Mouse (Mus musculus) hindbrain, embryonic 13.5 days (tissue): ENCODE data around the gene Atxn3. TPM values are rescaled to one million over a fixed set of nuclear protein-coding genes. Genes with fewer than 3 reads are reported as not detected.
A peak's percentile ranks its signal among the peaks of the same experiment; 100 is the strongest.
"Not testable (repeated sequence)": the region's sequence is repeated elsewhere in the genome, so short reads cannot be mapped to it uniquely, and the experiment has no call there.

Experiments used
- ATAC-seq: fragments of 200-750 bp; cut with Nextera tagmentation; 2 replicates; pipeline ENCODE4 v1.8.0; 2017; ENCODE audit warnings: moderate TSS enrichment; ENCODE audit not compliant: low FRiP score
- H3K27ac ChIP-seq: fragments of 300-500 bp; sonication (generic); 2 replicates; pipeline ENCODE4 v1.5.1; 2015; ENCODE audit warnings: inconsistent platforms, mild to moderate bottlenecking, moderate library complexity
- H3K27me3 ChIP-seq: fragments of 300-500 bp; sonication (generic); 2 replicates; pipeline ENCODE4 v1.6.1; 2015; ENCODE audit warnings: mild to moderate bottlenecking, inconsistent platforms
- H3K36me3 ChIP-seq: fragments of 300-500 bp; sonication (generic); 2 replicates; pipeline ENCODE4 v1.6.1; 2015; ENCODE audit warnings: mild to moderate bottlenecking, inconsistent platforms
- H3K4me1 ChIP-seq: fragments of 300-500 bp; sonication (generic); replicated peaks from 2 replicates; pipeline ENCODE4 v1.6.1; 2015; ENCODE audit warnings: inconsistent platforms
- H3K4me2 ChIP-seq: fragments of 300-500 bp; sonication (generic); 2 replicates; pipeline ENCODE4 v1.6.1; 2015; ENCODE audit warnings: inconsistent platforms, mild to moderate bottlenecking, moderate library complexity
- H3K4me3 ChIP-seq: fragments of 300-500 bp; sonication (generic); 2 replicates; pipeline ENCODE4 v1.5.1; 2015; ENCODE audit warnings: mild to moderate bottlenecking, inconsistent platforms
- H3K9ac ChIP-seq: fragments of 300-500 bp; sonication (generic); 2 replicates; pipeline ENCODE4 v1.6.1; 2015; ENCODE audit warnings: mild to moderate bottlenecking, inconsistent platforms
- H3K9me3 ChIP-seq: fragments of 300-500 bp; sonication (generic); 2 replicates; pipeline ENCODE4 v1.6.1; 2016; ENCODE audit warnings: inconsistent platforms
- WGBS: fragments of 180-500 bp; shearing (Covaris S2); methylation state at CpG from one replicate; pipeline ENCODE4 v1.1.7; 2015; 5-methylcytosine and 5-hydroxymethylcytosine counted together
- polyA plus RNA-seq: library from polyadenylated mRNA; unstranded; fragments of >200 nt; fragmentation: Nextera tagmentation; extraction: Ambion mirVana; gene quantifications from 2 replicates; pipeline ENCODE4 v1.2.1, GENCODE M21; 2015

Gene Atxn3
- polyA plus RNA-seq, 1 experiment from 2014 or later: 13.7 TPM

DNA sequence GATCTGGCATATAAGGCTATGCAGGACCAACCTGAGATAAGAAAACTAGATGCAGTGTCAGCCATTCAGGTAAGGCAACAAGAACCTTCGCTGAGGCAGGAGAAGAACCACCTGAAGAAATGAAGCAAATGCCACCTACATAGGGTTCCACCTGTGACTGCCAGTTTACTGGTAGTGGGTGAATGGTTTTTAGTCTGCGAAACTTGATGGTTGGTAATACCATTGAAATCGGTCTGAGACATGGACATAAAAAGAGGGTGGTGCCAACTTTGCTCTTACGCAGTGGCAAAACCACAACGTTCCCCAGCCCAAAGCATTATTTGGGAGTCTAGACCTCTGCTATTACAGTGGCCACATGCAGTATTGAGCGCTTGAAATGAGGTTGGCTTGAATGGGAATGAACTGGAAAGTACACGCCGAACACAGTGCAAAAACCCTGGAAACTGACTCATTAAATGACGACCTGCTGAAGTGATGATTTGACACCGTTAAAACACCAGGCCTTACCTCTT is 19.4 kb upstream of the Atxn3 start:
- peak overlapping the region; percentile 82 for H3K4me2 ChIP-seq
- ATAC-seq: no peak
- peaks cover 2% of the 10 kb centered on the region for H3K36me3 ChIP-seq
- 0 out of 2 replicates have a peak overlapping the region, but pooled peaks have one; percentile 7 for H3K4me3 ChIP-seq
- WGBS: 94% methylated on average over 10 of the region's 10 CpGs
- no peaks in the 10 kb centered on the region for H3K27me3 ChIP-seq
- H3K27ac ChIP-seq: no peak overlapping the region
- peaks cover 37% of the 10 kb centered on the region for H3K4me1 ChIP-seq
- H3K9me3 ChIP-seq: no peaks in the 10 kb centered on the region
- no peak overlapping the region for H3K9ac ChIP-seq

DNA sequence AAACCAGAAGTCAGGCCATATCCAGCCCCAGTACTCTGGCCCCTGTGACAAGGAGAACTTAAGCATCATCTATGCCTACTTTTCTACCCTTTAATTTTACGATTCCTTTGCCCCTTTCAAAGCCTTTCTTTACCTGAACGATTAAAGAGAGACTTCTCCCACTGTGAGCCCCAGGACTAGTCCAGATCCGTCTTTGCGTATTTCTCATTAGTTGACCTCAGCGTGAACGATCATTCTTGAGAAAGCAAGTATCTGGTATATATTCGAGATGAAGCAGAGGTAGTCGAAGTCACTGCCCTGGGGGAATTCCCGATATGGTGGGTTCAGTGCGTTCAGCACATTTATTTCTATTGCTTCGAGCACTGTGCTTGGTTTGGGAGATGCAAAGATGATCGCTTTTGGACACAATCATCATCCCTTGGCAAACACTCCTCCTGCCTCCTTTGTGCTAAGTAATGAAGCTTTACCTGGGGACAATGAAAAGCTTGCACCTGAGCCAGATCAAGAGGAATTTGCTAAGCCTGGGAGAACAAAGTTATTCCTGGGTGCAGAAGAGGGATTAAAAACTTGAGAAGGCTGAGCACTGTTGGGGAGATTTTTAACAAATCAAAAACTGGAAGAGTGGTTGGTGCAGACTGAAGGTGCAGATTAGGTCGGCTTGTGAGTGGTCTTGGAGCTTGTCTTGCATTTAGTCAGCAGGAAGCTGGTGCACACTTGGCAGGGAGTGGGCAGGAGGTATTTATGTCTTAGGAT is 18.8 kb upstream of the Atxn3 start:
- Histone ChIP-seq H3K4me1 (peaks cover 37% of the 10 kb centered on the region), H3K27me3 (no peaks in the 10 kb centered on the region), H3K36me3 (peaks cover 3% of the 10 kb centered on the region), H3K9ac (peak overlapping the region; percentile 96), H3K27ac (peak overlapping the region; percentile 94), H3K4me2 (peak overlapping the region; percentile 82), H3K4me3 (peak overlapping the region; percentile 87), H3K9me3 (no peaks in the 10 kb centered on the region)
- ATAC-seq: no peak
- WGBS: 26% methylated on average over 13 of the region's 13 CpGs

DNA sequence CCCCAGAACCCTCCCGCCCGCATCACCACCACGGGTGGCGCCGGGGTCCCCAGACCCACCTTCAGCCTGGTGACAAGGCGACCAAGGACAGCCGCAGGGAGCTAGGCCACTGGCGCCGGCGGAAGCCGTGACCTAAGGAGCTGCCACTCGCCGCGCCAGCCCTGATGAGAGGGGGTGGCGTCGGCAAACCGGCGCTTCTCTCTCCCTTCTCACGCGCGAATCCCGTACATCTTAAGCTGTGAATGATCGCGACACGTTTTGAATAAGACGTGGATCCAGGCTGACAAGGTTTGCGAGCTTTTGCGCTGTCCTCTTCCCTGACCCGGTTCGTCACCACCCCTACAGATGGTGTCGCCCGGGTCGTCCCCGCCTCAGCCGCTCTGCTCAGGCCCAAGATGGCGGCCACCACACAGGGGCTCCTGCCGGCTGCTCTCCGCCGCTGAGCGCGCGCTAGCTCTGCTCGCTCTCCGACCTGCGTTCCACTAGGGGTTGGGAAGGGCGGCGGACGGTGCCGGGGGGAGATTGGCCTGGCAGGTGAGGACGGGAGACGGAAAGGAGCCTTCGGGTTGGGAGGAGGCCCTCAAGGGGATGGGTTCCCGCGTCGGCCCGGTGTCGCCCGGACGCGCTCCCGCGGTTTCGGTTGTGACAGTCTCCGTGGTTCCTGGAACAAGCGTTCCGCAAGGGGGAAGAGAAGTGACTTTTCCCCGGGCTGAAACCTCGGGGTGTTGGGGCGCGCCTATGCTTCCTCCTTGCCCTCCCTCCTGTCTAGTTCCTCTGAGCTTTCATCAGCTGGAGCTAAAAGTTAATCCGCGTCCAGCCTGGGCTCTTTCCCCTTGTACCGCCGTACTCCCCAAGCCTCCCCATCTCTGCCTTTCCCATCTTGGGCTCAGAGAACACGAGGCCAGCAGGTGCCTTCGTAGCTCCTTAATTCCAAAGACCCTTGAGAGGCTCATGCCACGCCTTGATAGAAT is 17.8 kb upstream of the Atxn3 start, which contains the start of gene Cpsf2:
Gene Cpsf2 (plus strand): TSS at position 388 of the 971 bp plus-strand sequence.
- peak within 1 kb of the TSS; percentile 82 for H3K4me2 ChIP-seq
- H3K4me3 ChIP-seq: peak within 1 kb of the TSS; percentile 87
- under 1% methylated on average over 76 of the region's 77 CpGs for WGBS
- peak within 1 kb of the TSS; percentile 96 for H3K9ac ChIP-seq
- H3K27ac ChIP-seq: peak within 1 kb of the TSS; percentile 94
- no peaks in the 10 kb centered on the region for H3K27me3 ChIP-seq
- peaks cover 37% of the 10 kb centered on the region for H3K4me1 ChIP-seq
- H3K36me3 ChIP-seq: peaks cover 3% of the 10 kb centered on the region
- peak; percentile 98 for ATAC-seq
- H3K9me3 ChIP-seq: no peaks in the 10 kb centered on the region

DNA sequence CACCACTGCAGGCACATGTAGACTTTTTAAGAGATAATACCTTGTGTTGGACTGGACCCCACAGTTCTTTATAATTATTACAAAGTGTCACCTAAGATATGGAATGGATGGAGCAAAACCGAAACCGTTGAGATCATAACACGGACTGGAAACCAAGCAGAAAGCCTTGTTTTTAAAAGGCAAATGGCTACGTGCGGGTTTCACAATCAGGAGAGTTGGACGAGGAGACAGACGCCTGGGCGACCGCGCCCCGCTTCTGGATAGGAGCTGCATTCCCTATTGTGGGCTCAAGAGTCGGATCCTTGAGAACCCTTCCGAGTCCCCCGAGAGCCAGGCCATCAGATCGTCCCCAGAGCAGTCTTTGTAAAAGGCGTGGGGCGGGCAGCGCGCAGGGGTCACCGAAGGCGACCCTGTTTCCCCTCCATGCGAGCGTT is 17.1 kb upstream of the Atxn3 start:
- Histone ChIP-seq H3K4me1 (peaks cover 37% of the 10 kb centered on the region), H3K4me3 (peak overlapping the region; percentile 87), H3K9me3 (no peaks in the 10 kb centered on the region), H3K4me2 (peak overlapping the region; percentile 82), H3K9ac (peak overlapping the region; percentile 96), H3K36me3 (peaks cover 3% of the 10 kb centered on the region), H3K27ac (peak overlapping the region; percentile 94), H3K27me3 (no peaks in the 10 kb centered on the region)
- ATAC-seq: peak; percentile 69
- WGBS: 0% methylated on average over 23 of the region's 23 CpGs

DNA sequence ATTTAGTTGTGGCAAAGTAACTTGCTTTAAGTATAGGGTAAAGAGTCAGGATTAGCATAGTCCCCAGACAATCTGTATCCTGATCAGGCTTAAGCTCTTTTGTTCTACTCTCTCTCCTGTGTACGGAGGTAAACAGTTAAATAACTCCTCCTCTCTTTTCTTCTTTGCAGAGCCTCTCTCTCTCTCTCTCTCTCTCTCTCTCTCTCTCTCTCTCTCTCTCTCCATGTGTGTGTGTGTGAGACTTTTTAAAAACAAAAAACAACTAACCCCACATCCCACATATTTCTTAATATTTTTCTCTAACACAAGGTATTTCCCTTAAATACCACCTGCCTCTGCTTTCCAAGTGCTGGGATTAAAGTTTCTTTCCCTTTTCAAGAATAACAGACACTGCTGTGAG is 16.5 kb upstream of the Atxn3 start:
- no peak for ATAC-seq
- peak overlapping the region; percentile 96 for H3K9ac ChIP-seq

DNA sequence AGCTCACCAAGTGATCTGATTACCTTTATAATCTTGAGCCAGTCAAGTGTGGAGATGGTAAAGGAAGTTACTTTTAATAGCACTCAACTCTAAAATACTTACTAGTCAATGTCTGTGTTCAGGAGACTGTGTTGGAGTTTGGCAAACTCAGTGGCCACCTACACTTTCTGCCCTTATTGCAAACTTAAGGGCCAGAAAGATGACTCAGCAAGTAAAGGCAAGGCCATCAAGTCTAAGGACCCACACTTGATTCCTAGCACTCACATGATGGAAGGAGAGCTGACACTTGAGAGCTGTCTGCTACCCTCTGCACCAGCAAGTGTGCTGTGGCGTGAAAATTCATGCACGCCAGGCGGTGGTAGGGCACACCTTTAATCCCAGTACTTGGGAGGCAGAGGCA is 14.2 kb upstream of the Atxn3 start:
- no peak overlapping the region for H3K4me3 ChIP-seq
- ATAC-seq: no peak
- 95% methylated on average over 3 of the region's 3 CpGs for WGBS

More for the DNA sequence above, 16.5 kb upstream of the Atxn3 start:
- Histone ChIP-seq H3K27ac (peak overlapping the region; percentile 94), H3K4me2 (peak overlapping the region; percentile 82), H3K36me3 (peaks cover 3% of the 10 kb centered on the region), H3K4me3 (peak overlapping the region; percentile 87), H3K9me3 (no peaks in the 10 kb centered on the region), H3K27me3 (no peaks in the 10 kb centered on the region), H3K4me1 (peaks cover 37% of the 10 kb centered on the region)
- WGBS: 9% methylated on average over 1 of the region's 1 CpGs

DNA sequence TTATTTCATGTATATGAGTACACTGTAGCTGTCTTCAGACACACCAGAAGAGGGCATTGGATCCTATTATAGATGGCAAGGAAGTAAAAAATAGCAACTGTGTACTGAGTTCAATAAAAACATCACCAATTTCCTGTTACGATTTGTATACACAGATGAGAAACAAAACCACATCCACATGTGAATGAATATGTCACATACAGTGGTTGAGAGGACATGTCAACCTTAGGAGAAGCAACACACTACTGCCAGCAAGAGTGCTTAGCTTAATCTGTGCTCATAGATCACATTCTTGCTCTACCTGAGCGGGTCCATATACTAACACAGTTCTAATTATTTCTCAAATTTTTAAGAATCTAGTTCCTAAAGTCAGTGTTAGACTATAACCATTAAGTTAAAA is 13.3 kb upstream of the Atxn3 start:
- Histone ChIP-seq H3K4me1 (peaks cover 17% of the 10 kb centered on the region), H3K27ac (no peak overlapping the region), H3K27me3 (no peaks in the 10 kb centered on the region), H3K9me3 (no peaks in the 10 kb centered on the region), H3K9ac (no peak overlapping the region), H3K4me3 (no peak overlapping the region), H3K4me2 (no peak overlapping the region), H3K36me3 (peaks cover 24% of the 10 kb centered on the region)
- 95% methylated on average over 2 of the region's 2 CpGs for WGBS
- no peak for ATAC-seq

More for the DNA sequence above, 14.2 kb upstream of the Atxn3 start:
- Histone ChIP-seq H3K36me3 (peaks cover 17% of the 10 kb centered on the region), H3K4me2 (no peak overlapping the region), H3K9ac (no peak overlapping the region), H3K27ac (no peak overlapping the region), H3K9me3 (no peaks in the 10 kb centered on the region), H3K4me1 (peaks cover 26% of the 10 kb centered on the region), H3K27me3 (no peaks in the 10 kb centered on the region)

DNA sequence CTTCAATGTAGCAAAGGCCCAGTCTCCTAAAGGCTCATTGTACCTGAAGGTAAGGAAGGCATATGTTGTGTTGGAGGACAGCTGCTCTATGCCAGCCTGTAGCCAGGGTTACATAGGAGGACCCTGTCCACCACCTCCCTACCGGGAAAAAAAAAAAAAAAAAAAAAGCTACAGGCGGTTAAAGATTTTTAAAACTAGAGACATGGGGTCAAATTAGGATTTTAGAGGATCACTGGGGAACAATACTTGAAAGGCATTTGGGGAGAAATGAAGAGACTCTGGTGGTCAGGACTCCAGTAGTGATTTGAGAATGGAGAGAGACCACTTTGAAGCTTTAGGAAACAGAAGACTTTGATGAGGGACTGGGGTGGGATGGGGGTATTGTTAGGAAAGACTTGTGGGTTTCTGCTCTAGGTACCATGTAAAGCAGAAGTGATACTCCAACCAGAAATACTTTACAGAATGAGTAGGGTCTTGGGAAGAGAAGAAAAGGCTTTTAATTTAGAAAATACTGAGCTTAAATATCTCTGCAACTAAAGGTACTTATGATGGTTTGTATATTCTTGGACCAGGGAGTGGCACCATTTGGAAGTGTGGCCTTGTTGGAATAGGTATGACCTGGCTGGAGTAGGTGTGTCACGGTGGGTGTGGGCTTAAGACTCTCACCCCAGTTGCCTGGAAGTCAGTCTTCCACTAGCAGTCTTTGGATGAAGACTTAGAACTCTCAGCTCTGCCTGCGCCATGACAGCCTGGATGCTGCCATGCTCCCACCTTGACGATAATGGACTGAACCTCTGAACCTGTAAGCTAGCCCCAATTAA is 1.1 kb upstream of the Atxn3 start:
- not testable (repeated sequence) for H3K27me3 ChIP-seq, H3K36me3 ChIP-seq, H3K9me3 ChIP-seq, H3K4me3 ChIP-seq, H3K9ac ChIP-seq, H3K27ac ChIP-seq, ATAC-seq
- Histone ChIP-seq H3K4me2 (peak overlapping the region; percentile 28), H3K4me1 (peaks cover 17% of the 10 kb centered on the region)
- 93% methylated on average over 5 of the region's 5 CpGs for WGBS

DNA sequence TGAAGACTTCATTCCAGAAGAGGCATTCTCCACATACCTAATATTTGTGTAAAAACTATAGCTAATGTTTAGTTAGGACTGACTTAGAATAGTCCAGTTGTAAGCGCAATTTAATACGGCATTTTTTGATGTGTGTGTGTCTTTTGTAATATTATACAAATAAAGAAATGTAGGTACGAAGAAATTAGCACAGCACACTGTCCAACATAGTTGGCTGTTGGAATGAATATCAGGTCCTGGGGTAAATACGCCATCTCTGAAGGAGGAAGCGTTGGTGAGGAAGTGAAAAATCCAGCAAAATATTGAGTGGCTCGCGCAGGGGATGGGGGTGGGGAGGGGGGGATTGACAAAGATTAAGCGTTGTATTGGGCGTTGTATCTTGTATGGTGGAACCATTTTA is 510 bp upstream of the Atxn3 start:
- Histone ChIP-seq H3K36me3 (no peaks in the 10 kb centered on the region), H3K4me1 (peaks cover 17% of the 10 kb centered on the region), H3K9me3 (no peaks in the 10 kb centered on the region), H3K27me3 (no peaks in the 10 kb centered on the region), H3K27ac (no peak overlapping the region), H3K9ac (no peak overlapping the region), H3K4me2 (peak overlapping the region; percentile 28), H3K4me3 (peak overlapping the region; percentile 87)
- WGBS: 59% methylated on average over 9 of the region's 9 CpGs
- peak; percentile 11; the same call in 1 of the 2 replicates for ATAC-seq

DNA sequence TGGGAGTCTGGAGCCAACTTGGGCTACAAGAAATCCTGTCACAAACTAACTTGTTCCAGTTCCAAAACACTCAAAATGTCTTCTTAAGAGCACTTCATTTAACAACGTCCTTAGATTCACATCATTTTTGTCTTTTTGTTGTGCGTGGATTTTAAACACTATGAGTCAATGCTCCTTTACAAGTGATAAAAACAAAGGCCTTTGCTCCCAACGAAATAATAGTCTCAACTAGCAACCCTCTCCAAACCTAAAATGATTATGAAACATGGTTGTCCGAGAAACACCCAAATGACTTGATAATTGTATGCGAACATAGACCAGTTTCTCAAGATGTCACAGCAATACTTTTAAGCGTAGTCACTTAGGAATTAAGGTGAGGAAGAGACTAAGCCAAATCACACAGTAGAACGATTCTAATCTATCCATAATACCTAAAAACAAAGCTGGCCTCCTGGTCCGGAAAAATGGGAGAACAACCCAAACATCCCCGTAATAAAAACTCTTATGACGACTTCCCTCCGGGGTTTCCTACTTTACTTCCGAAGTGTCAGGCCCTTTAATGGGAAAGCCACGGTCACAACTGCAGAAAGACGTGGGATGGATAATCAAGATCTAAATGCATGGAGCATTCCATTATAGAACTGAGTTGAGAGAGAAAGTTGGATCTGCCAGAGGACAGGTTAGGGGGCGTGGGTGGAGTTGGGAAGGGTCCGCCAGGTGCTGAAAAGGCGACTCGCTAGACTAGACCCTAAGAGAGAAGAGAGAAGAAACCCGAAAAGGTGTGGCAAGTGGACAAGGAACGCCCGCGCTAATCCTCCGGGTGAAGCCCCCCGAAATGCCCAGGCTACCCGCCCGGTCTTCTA is 736 bp downstream of the Atxn3 start:
- Histone ChIP-seq H3K4me3 (peak overlapping the region; percentile 87), H3K27me3 (no peaks in the 10 kb centered on the region), H3K9me3 (no peaks in the 10 kb centered on the region), H3K36me3 (no peaks in the 10 kb centered on the region), H3K27ac (peak overlapping the region; percentile 83), H3K4me2 (peak overlapping the region; percentile 73), H3K4me1 (peaks cover 17% of the 10 kb centered on the region), H3K9ac (peak overlapping the region; percentile 87)
- no peak for ATAC-seq
- WGBS: 13% methylated on average over 26 of the region's 26 CpGs

DNA sequence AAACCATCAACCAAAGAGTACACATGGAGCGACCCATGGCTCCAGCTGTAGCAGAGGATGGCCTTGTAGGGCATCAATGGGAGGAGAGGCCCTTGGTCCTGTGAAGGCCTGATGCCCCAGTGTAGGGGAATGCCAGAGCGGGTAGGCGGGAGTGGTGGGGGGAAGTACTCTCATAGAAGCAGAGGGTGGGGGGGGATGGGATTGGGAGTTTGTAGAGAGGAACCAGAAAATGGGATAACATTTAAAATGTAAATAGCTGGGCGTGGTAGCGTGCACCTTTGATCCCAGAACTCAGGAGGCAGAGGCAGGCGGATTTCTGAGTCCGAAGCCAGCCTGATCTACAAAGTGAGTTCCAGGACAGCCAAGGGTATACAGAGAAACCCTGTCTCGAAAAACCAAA is 2.2 kb downstream of the Atxn3 start:
- not testable (repeated sequence) for H3K36me3 ChIP-seq, H3K27me3 ChIP-seq, H3K4me2 ChIP-seq, H3K9me3 ChIP-seq, H3K9ac ChIP-seq, H3K4me3 ChIP-seq, H3K27ac ChIP-seq, ATAC-seq
- peaks cover 17% of the 10 kb centered on the region for H3K4me1 ChIP-seq
- 96% methylated on average over 8 of the region's 8 CpGs for WGBS
